Mouse (Mus musculus) forebrain, embryonic 14.5 days (tissue): Measurements from ENCODE around the gene Loxl3. TPM values are rescaled to one million over a fixed set of nuclear protein-coding genes. Genes with fewer than 3 reads are reported as not detected.

ENCODE experiments used
- ATAC-seq: fragments of 200-750 bp; cut with Nextera tagmentation; 2 replicates; pipeline ENCODE4 v1.8.0; 2017; ENCODE audit warnings: mild to moderate bottlenecking, moderate library complexity
- DNase-seq: peaks from one replicate; pipeline ENCODE4 v3.0.0-alpha.2; 2015; ENCODE audit warnings: low spot score
- H3K27ac ChIP-seq: fragments of 300-500 bp; sonication (generic); 2 replicates; pipeline ENCODE4 v1.5.1; 2014; ENCODE audit warnings: low read depth, mild to moderate bottlenecking, control low read depth, low read length, moderate library complexity
- H3K27me3 ChIP-seq: fragments of 300-500 bp; sonication (generic); replicated peaks from 2 replicates; pipeline ENCODE4 v1.6.1; 2014; ENCODE audit warnings: low read length, control low read depth, mixed read lengths; ENCODE audit not compliant: control insufficient read depth, insufficient read depth
- H3K36me3 ChIP-seq: fragments of 300-500 bp; sonication (generic); 2 replicates; pipeline ENCODE4 v1.6.1; 2014; ENCODE audit warnings: low read length, control low read depth; ENCODE audit not compliant: control insufficient read depth, insufficient read depth
- H3K4me1 ChIP-seq: fragments of 300-500 bp; sonication (generic); 2 replicates; pipeline ENCODE4 v1.6.1; 2014; ENCODE audit warnings: antibody characterized with exemption, low read length, control low read depth; ENCODE audit not compliant: control insufficient read depth, insufficient read depth
- H3K4me2 ChIP-seq: fragments of 300-500 bp; sonication (generic); 2 replicates; pipeline ENCODE4 v1.6.1; 2014; ENCODE audit warnings: mild to moderate bottlenecking, control low read depth, low read length
- H3K4me3 ChIP-seq: fragments of 300-500 bp; sonication (generic); 2 replicates; pipeline ENCODE4 v1.5.1; 2014; ENCODE audit warnings: low read depth, low read length, control low read depth
- H3K9ac ChIP-seq: fragments of 300-500 bp; sonication (generic); 2 replicates; pipeline ENCODE4 v1.6.1; 2014; ENCODE audit warnings: mild to moderate bottlenecking, low read length, control low read depth, moderate library complexity
- H3K9me3 ChIP-seq: fragments of 300-500 bp; sonication (generic); replicated peaks from 2 replicates; pipeline ENCODE4 v1.6.1; 2016; ENCODE audit warnings: low read length, control low read depth, mixed read lengths; ENCODE audit not compliant: control insufficient read depth
- WGBS: fragments of 180-500 bp; shearing (Covaris S2); extraction: QIAGEN DNeasy Blood & Tissue Kit; methylation state at CpG from one replicate; pipeline ENCODE4 v1.1.7; 2014; 5-methylcytosine and 5-hydroxymethylcytosine counted together
- polyA plus RNA-seq: library from polyadenylated mRNA; unstranded; fragments of >200 nt; fragmentation: Nextera tagmentation; extraction: Ambion mirVana; gene quantifications from 2 replicates; pipeline ENCODE4 v1.2.1, GENCODE M21; 2014

Loxl3 gene
- polyA plus RNA-seq, 1 experiment from 2014 or later: 3.8 TPM

GRCm38 (mm10) chr6:83034463-83035055, 586 bp downstream of the Loxl3 start:
- peak overlapping the region; percentile 49 for H3K4me3 ChIP-seq
- no peak overlapping the region; the same call in 1 of the 2 replicates for H3K27ac ChIP-seq
- DNase-seq (no peak), ATAC-seq (no peak)
- H3K9me3 ChIP-seq: no peaks in the 10 kb centered on the region
- H3K4me1 ChIP-seq: peaks cover 10% of the 10 kb centered on the region; the same call in 1 of the 2 replicates
- peak overlapping the region; percentile 85 for H3K4me2 ChIP-seq
- H3K27me3 ChIP-seq: peaks cover 11% of the 10 kb centered on the region
- H3K9ac ChIP-seq: no peak overlapping the region
- 26% methylated on average over 5 of the region's 5 CpGs for WGBS
- H3K36me3 ChIP-seq: no peaks in the 10 kb centered on the region

- no peak for ATAC-seq
- WGBS: 83% methylated on average over 8 of the region's 8 CpGs
Observed at GRCm38 (mm10) chr6:83037188-83037587, 3.2 kb downstream of the Loxl3 start.

GRCm38 (mm10) chr6:83038496-83039012, 4.6 kb downstream of the Loxl3 start:
- peaks cover 6% of the 10 kb centered on the region; the same call in 1 of the 2 replicates for H3K4me1 ChIP-seq
- peak overlapping the region; percentile 24 for H3K4me3 ChIP-seq
- DNase-seq (peak; percentile 83), ATAC-seq (peak; percentile 67)
- H3K27ac ChIP-seq: no peak overlapping the region
- H3K9me3 ChIP-seq: no peaks in the 10 kb centered on the region
- no peaks in the 10 kb centered on the region for H3K36me3 ChIP-seq
- H3K4me2 ChIP-seq: peak overlapping the region; percentile 58
- 10% methylated on average over 24 of the region's 24 CpGs for WGBS
- H3K9ac ChIP-seq: peak overlapping the region; percentile 48; the same call in 1 of the 2 replicates
- no peaks in the 10 kb centered on the region for H3K27me3 ChIP-seq

More at GRCm38 (mm10) chr6:83037188-83037587, 3.2 kb downstream of the Loxl3 start:
- Histone ChIP-seq H3K27ac (no peak overlapping the region), H3K9me3 (no peaks in the 10 kb centered on the region), H3K36me3 (no peaks in the 10 kb centered on the region), H3K4me3 (no peak overlapping the region), H3K4me2 (no peak overlapping the region), H3K27me3 (peaks cover 6% of the 10 kb centered on the region; the same call in 1 of the 2 replicates), H3K9ac (no peak overlapping the region), H3K4me1 (peaks cover 10% of the 10 kb centered on the region; the same call in 1 of the 2 replicates)
- no peak for DNase-seq

DNA sequence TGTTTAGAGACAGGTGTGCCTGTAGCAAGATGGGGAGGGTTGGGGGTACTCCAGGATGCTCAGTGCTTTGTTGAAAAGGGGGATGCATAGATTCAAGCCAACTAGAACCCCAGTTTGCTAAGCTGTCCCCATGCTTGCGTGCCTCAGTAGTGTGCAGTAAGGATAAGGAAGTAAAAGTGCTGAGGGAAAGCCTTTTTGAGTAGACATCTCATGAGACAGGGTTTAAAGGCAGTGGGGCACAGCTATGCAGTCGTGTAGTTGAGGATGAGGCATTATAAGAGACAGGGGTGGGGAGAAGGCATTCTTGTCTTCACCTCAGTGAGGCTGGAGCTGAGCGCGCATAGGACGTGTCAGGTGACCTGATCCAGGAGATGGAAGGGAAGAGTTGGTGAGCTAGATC, 6.6 kb downstream of the Loxl3 start:
- H3K9me3 ChIP-seq: no peaks in the 10 kb centered on the region
- DNase-seq (no peak), ATAC-seq (no peak)
- H3K4me1 ChIP-seq: no peaks in the 10 kb centered on the region; the same call in 1 of the 2 replicates
- H3K36me3 ChIP-seq: no peaks in the 10 kb centered on the region
- H3K27me3 ChIP-seq: no peaks in the 10 kb centered on the region
- no peak overlapping the region for H3K9ac ChIP-seq
- no peak overlapping the region for H3K27ac ChIP-seq
- H3K4me3 ChIP-seq: no peak overlapping the region
- WGBS: 77% methylated on average over 5 of the region's 5 CpGs
- no peak overlapping the region for H3K4me2 ChIP-seq

- Histone ChIP-seq H3K4me2 (no peak overlapping the region), H3K27ac (no peak overlapping the region), H3K9ac (no peak overlapping the region), H3K4me3 (no peak overlapping the region), H3K27me3 (no peaks in the 10 kb centered on the region), H3K36me3 (no peaks in the 10 kb centered on the region), H3K4me1 (no peaks in the 10 kb centered on the region; the same call in 1 of the 2 replicates), H3K9me3 (no peaks in the 10 kb centered on the region)
- WGBS: 61% methylated on average over 6 of the region's 6 CpGs
- ATAC-seq (no peak), DNase-seq (no peak)
Observed at GRCm38 (mm10) chr6:83043561-83043960, 9.6 kb downstream of the Loxl3 start.

DNA sequence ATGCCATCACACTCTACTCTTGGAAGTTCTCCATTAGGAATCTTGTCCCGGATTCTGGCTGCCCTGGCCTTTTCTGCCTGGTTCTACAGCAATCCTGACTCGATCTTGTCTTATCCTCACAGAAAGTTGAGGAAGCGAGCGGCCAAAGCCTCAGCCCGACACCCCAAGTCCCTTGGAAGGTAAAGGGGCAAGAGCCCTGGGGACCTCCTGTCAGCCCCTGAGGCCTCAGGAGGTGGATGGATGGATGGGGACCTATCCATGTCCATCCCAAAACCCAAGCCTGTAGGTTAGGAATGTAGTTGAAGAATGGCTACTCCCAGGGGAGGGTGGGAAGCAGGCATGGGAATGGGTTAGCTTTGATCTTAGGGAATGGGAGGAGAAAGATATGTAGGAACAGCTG, 10.0 kb downstream of the Loxl3 start:
- WGBS: 84% methylated on average over 5 of the region's 5 CpGs

DNA sequence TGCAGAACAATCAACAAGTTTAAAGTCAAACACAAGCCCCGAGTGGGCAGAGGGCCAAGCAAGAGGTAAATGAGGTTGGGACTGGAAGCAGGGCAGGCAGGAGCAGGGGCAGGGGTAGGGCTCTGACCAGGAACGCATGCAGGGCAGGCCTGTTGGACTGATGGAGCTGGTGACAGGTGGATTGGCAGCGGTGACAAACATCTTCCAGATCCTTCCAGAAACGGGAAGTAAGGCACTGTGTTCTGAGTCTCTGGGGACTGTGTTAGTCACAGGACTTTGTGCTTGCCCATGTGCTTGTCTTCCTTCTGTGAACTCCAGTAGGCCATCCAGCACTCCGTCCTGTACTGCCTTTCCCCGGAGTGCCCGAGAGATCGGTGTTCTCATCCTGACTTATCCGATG, 10.8 kb downstream of the Loxl3 start:
- no peak overlapping the region for H3K9ac ChIP-seq
- ATAC-seq: no peak
- no peak overlapping the region for H3K4me3 ChIP-seq
- DNase-seq: no peak
- H3K9me3 ChIP-seq: no peaks in the 10 kb centered on the region
- no peak overlapping the region for H3K4me2 ChIP-seq
- H3K4me1 ChIP-seq: no peaks in the 10 kb centered on the region
- H3K36me3 ChIP-seq: no peaks in the 10 kb centered on the region
- 82% methylated on average over 9 of the region's 9 CpGs for WGBS
- no peaks in the 10 kb centered on the region for H3K27me3 ChIP-seq
- H3K27ac ChIP-seq: no peak overlapping the region

More for the DNA sequence above, 10.0 kb downstream of the Loxl3 start:
- Histone ChIP-seq H3K4me3 (no peak overlapping the region), H3K27ac (no peak overlapping the region), H3K36me3 (no peaks in the 10 kb centered on the region), H3K4me1 (no peaks in the 10 kb centered on the region), H3K9ac (no peak overlapping the region), H3K27me3 (no peaks in the 10 kb centered on the region), H3K4me2 (no peak overlapping the region), H3K9me3 (no peaks in the 10 kb centered on the region)
- no peak for DNase-seq
- ATAC-seq: no peak

- Histone ChIP-seq H3K4me3 (no peak overlapping the region), H3K4me2 (no peak overlapping the region), H3K4me1 (peaks cover 10% of the 10 kb centered on the region), H3K27ac (no peak overlapping the region), H3K36me3 (peaks cover 14% of the 10 kb centered on the region; the same call in 1 of the 2 replicates), H3K9me3 (no peaks in the 10 kb centered on the region), H3K9ac (no peak overlapping the region), H3K27me3 (no peaks in the 10 kb centered on the region)
- no peak for DNase-seq
- no peak for ATAC-seq
- WGBS: 66% methylated on average over 10 of the region's 10 CpGs
Observed at GRCm38 (mm10) chr6:83049367-83049766, 15.4 kb downstream of the Loxl3 start.
